Mouse (Mus musculus) thymus, adult 2 months (tissue): ENCODE results near the gene Psma4.

ENCODE experiments used
- CTCF ChIP-seq: fragments of 200-500 bp; IDR thresholded peaks from 2 replicates; pipeline ENCODE4 v1.5.1; 2012; ENCODE audit warnings: mild to moderate bottlenecking, control low read depth, low read length, moderate library complexity, borderline replicate concordance; ENCODE audit not compliant: control insufficient read depth, poor library complexity, insufficient read depth; ENCODE audit errors: extremely low read depth
- POLR2A ChIP-seq: fragments of 200-500 bp; IDR thresholded peaks from 2 replicates; pipeline ENCODE4 v1.6.1; 2012; ENCODE audit warnings: mild to moderate bottlenecking, low read length, control low read depth, moderate library complexity; ENCODE audit not compliant: control insufficient read depth, poor library complexity, insufficient read depth; ENCODE audit errors: extremely low read depth

DNA sequence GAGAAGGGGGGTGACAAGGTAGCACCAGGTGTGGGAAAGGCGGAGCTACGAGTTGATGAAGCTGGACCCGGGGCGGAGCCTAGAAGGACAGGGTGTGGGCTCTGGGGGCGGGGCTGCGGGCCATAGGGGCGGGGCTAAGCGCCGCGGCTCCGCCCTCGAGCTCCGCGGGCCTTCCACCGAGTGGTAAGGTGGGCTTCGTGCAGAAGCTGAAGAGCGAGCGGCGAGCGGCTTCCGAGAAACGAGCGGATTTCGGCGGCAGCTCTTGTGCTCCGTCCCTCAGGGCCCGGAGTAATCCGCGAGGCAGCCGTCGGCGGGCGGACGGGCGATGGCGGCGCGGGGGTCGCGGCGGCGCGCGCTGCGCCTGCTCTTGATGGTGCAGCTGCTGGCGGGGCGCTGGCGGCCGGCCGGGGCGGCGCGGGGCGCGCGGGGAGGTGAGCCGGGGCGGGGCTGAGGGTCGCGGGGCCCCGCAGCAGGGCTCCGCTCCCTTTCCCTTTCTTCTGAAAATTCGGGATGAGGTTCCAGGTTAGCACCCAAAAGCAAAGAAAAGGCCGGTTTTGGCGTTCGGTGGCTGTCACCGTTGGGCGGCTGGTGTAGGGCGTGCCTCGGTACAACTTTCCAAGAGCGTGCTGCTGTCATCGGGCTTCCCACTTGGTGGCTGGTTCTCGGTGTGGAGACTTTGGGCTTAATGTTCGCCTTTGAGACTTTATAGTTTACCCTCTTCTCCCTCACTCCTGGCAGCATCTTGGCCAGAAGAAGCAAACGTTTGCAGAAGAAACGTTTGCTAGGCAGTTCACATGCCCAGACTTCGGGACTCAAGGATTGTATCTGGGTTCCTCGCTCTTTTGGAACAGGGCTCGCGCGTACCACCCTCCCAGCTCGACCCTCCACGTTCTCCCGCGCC, 31.0 kb downstream of the Psma4 start:
- TF ChIP-seq POLR2A (no peak), CTCF (no peak)
